Mouse (Mus musculus): ENCODE data around the gene Gm2007.
"Not testable (repeated sequence)": the region's sequence is repeated elsewhere in the genome, so short reads cannot be mapped to it uniquely, and the experiment has no call there.

- not testable (repeated sequence) for TF ChIP-seq EP300, CTCF (IDR thresholded peaks at IDR 0.05)
Observed at GRCm38 (mm10) chr2:175703546-175703945, 37.8 kb upstream of the Gm2007 start, which contains the start of gene Zfp969.
